Mouse (Mus musculus) lung, adult 2 months (tissue): ENCODE data around the gene Itga6. TPM values are rescaled to one million over a fixed set of nuclear protein-coding genes. Genes with fewer than 3 reads are reported as not detected.

ENCODE experiments used
- DNase-seq: peaks from one replicate; pipeline ENCODE4 v3.0.0; 2022
- H3K4me1 ChIP-seq: fragments of 200-500 bp; 2 replicates; pipeline ENCODE4 v1.6.1; 2011; ENCODE audit warnings: low read length; ENCODE audit not compliant: control insufficient read depth, insufficient read depth
- H3K4me3 ChIP-seq: fragments of 200-500 bp; replicated peaks from 2 replicates; pipeline ENCODE3; 2011; ENCODE audit warnings: low read depth, mild to moderate bottlenecking, control low read depth, low read length; ENCODE audit errors: extremely low read depth
- CTCF ChIP-seq: fragments of 200-500 bp; IDR thresholded peaks from 2 replicates; pipeline ENCODE4 v1.5.1; 2011; ENCODE audit warnings: mild to moderate bottlenecking, low read length, control low read depth; ENCODE audit not compliant: insufficient read depth
- POLR2A ChIP-seq: fragments of 200-500 bp; IDR thresholded peaks from 2 replicates; pipeline ENCODE4 v1.6.1; 2011; ENCODE audit warnings: low read depth, mild to moderate bottlenecking, control low read depth, low read length, borderline replicate concordance; ENCODE audit errors: extremely low read depth
- WGBS: fragments of 180-500 bp; shearing (Covaris S2); methylation state at CpG from one replicate; pipeline ENCODE4 v1.1.7; 2018; 5-methylcytosine and 5-hydroxymethylcytosine counted together
- polyA plus RNA-seq: library from polyadenylated mRNA; depleted of rRNA; stranded (reverse); fragments of >200 nt; gene quantifications from 2 replicates; pipeline ENCODE4 v1.2.3, GENCODE M21; 2012; rRNA removed

Gene Itga6
- polyA plus RNA-seq = 45.2 and 47.3 TPM in 2 replicates

DNA sequence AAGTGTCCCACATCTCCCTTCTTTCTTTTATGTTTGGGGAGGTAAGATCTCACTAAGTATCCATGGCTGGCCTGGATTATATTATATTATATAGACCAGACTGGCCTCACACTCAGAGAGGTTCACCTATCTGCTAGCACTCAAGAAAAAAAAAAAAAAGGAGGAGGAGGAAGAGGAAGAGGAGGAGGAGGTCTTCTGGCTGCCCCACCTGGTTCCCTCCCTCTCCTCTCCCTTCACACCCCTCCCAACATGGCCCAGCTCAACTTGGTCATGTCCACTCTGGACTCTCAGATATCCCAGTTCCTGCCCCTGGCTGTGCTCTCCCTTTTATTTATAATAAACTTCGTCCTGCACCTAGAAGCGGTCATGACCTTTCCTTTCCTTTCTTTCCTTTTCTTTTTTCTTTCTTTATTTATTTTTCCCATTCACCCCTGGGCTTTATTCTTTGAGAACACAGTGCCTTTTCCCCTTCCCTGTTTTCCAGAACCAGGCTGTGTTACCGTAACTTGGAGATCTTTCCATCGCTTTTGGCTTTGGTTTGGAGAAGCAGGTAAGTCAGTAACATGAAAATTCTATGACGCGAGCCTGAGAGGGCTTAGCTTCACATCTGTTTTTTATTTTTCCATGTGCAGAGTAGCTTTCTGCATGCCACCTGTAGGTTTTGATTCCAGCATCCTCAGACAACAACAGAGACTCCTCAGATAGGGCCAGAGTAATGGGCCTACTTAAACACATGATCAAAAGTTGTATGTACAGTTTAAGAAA lies at the start of gene Itga6:
Gene Itga6, plus strand, starts transcription at position 7 of the 765 bp plus-strand sequence.
- 80% methylated on average over 6 of the region's 6 CpGs for WGBS
- no peak for DNase-seq
- Histone ChIP-seq H3K4me3 (no peak within 1 kb of the TSS), H3K4me1 (no peaks in the 10 kb centered on the region; the same call in 1 of the 2 replicates)
- TF ChIP-seq POLR2A (no peak), CTCF (no peak)

DNA sequence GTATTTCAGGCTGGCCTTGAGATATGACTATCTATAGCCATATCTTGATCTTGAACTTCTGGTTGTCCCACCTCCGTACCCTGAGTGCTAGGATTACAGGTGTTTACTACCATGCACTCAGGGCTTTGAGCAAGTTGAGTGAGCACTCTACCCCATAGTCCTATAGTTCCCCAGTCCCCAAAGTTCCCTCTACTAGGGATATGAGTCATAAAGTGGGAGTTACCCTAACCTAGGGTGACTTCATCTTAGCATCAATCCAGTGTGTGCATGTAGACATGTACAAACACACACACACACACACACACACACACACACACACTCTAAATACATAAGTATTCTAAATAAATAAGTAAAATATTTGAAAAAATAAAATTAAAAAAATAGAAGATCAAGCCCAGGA lies 48.6 kb upstream of the Itga6 start:
- no peak for DNase-seq
- Histone ChIP-seq H3K4me1 (peaks cover 5% of the 10 kb centered on the region), H3K4me3 (no peak overlapping the region)
- TF ChIP-seq POLR2A (no peak), CTCF (no peak)
- 78% methylated on average over 1 of the region's 1 CpGs for WGBS

DNA sequence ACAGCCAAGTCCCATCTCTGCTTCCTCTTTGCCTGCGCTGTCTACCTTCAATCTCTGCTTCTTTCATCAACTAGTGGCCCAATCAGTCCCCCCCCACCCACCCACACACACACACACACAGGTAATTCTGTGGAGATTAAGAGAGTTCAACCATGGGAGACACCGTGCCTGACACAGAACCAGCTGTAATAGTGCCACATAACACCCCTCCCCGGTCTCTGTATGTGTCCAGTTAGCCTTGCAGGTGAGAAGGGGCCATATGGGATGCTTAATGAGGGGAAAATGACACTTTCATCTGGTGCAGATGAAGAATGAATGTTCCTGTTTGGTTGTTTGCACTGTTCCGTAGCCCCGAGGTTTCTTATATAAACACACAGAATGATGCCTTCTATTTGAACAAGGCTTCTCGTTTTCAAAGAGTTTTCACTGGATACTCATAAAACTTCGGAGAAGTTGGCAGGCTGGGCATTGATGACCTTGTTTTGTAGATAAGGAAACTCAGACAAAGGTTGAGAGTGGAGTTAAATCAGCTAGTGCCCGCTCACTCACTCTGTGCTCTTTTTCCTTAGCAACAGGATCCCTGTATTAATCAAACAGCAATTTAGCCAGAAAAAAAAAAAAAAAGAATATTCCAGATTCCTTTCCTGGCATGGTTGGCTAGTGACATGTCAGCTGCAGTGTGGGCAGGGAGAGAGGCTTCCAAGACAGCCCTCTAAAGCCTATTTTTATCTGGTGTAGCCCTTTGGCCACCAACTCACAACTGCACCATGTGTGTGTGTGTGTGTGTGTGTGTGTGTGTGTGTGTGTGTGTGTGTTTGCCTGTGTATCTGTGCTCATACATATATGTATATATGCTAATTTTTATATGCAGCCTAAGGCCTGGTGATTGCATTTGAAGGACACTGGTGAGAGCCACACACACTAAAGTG lies 47.7 kb upstream of the Itga6 start:
- peaks cover 5% of the 10 kb centered on the region for H3K4me1 ChIP-seq
- H3K4me3 ChIP-seq = no peak overlapping the region
- no peak for DNase-seq
- WGBS = 43% methylated on average over 8 of the region's 8 CpGs
- TF ChIP-seq POLR2A (no peak), CTCF (no peak)

DNA sequence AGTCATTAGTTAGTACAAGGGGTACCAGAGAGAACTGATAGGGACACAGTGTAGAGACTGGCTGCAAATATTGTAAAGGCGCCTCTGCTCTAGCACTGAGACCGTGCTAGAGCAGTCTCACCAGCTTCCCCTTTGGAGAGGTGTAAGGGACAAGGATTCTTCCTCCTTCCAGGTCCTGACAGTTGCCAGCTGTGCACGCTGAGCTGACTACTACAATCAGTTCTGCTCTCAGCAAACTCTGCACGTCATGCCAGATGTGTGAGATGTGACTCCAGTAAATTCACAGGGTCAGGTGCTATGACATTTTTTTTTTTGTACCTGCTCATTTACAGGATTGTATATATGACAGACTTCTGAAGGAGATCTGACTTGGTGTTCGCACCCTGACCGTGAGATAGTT lies 47.0 kb upstream of the Itga6 start:
- TF ChIP-seq POLR2A (no peak), CTCF (no peak)
- Histone ChIP-seq H3K4me3 (no peak overlapping the region), H3K4me1 (peaks cover 5% of the 10 kb centered on the region)
- WGBS = 86% methylated on average over 6 of the region's 6 CpGs
- DNase-seq = no peak

DNA sequence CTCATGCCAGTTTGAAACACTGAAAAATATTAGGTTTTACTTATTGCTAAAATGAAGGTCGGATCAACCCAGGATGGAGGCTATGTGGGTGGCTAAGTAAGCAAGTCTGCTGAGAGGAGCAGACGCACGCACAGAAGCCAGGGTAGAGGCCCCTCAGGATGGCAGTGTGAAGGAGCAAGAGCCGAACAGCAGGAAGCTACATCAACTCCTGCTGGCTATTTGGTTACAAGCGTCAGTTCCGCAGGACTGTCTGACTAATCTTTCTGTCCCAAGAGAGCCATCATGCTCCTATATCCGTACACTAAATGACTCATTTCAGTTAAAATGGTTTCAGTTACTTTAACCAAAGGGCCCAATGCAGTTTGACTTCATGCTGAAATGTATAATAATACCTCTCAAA lies 46.5 kb upstream of the Itga6 start:
- Histone ChIP-seq H3K4me1 (peaks cover 5% of the 10 kb centered on the region), H3K4me3 (no peak overlapping the region)
- WGBS = 79% methylated on average over 7 of the region's 7 CpGs
- TF ChIP-seq CTCF = no peak
- TF ChIP-seq POLR2A = no peak
- no peak for DNase-seq

DNA sequence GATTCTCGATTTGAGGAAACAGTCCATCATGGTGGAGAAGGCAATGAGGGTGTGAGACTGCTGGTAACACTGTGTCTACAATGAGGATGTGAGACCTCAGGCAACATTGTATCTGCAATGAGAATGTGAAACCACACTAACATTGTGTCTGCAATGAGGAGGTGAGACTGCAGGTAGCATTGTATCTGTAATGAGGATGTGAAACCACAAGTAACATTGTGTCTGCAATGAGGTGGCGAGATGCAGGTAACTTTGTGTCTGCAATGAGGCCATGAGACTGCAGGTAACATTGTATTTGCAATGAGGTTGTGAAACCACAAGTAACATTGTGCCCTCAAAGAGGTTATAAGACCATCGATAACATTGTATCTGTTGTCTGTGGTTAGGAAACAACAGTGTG lies 44.1 kb upstream of the Itga6 start:
- Histone ChIP-seq H3K4me1 (peaks cover 5% of the 10 kb centered on the region), H3K4me3 (no peak overlapping the region)
- no peak for DNase-seq
- WGBS = 85% methylated on average over 3 of the region's 3 CpGs
- no peak for TF ChIP-seq CTCF
- no peak for TF ChIP-seq POLR2A

DNA sequence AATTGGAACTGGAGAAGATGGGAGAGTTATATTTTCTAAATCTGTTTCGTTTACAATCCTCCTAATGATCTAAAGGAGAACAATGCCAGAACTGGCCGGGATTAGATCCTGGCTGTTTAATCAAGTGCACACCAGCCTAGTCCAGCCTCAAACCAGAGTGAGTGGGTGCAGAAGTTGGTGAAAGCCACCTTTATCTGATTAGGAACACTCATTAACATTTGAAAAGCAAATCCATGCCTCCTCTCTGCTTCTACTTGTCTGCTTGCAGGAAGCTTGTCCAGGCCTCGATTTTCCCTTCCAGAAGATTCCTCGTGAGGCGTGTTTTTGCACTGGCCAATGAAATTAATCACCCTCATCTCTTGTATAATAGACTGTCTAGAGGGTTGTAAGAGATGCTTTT lies 41.1 kb upstream of the Itga6 start:
- TF ChIP-seq POLR2A (no peak), CTCF (no peak)
- 77% methylated on average over 5 of the region's 5 CpGs for WGBS
- H3K4me3 ChIP-seq = no peak overlapping the region

DNA sequence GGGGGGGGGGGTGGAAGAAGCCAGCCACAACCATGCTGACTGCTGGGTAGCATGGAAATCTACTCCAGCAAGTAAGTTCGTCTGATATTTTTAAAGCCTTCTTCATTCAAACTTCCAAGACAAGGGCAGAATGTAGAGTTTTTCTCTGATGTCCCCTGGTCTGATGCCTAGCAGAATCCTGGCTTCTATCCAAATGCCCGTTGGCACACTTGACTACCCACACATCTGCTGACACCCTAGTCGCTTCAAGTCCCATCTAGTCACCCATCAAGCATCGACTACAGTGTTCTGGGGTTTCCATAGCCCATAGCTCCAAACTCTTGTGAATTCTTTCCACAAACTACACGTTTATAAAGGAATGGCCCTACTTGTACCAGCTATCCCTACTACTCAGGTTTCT lies 36.5 kb upstream of the Itga6 start:
- WGBS = 72% methylated on average over 5 of the region's 5 CpGs
- TF ChIP-seq CTCF = no peak
- no peak for TF ChIP-seq POLR2A
- Histone ChIP-seq H3K4me3 (no peak overlapping the region), H3K4me1 (no peaks in the 10 kb centered on the region)
- no peak for DNase-seq

More for the DNA sequence above, 41.1 kb upstream of the Itga6 start:
- no peak for DNase-seq
- peaks cover 3% of the 10 kb centered on the region; the same call in 1 of the 2 replicates for H3K4me1 ChIP-seq

DNA sequence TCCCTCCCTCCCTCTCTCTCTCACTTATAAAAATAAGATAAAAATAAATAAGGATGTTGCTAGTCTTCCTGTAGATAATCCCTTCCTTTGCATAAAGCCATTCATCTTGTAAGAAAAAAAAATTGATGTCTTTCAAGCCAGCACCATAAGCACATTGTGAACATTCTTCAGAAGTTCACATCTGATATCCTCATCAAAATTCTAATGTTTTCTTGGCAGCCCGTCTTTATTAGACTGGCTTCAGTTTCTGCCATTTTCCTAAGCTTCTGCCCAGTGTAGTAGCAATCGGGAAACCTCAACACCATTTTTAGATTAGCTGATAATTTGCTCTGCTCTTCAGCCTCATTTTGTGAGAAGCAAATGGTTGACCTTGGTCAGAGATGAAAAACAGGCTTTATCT lies 33.8 kb upstream of the Itga6 start:
- Histone ChIP-seq H3K4me3 (no peak overlapping the region), H3K4me1 (no peaks in the 10 kb centered on the region)
- 43% methylated on average over 2 of the region's 2 CpGs for WGBS
- no peak for DNase-seq
- TF ChIP-seq POLR2A (no peak), CTCF (no peak)

DNA sequence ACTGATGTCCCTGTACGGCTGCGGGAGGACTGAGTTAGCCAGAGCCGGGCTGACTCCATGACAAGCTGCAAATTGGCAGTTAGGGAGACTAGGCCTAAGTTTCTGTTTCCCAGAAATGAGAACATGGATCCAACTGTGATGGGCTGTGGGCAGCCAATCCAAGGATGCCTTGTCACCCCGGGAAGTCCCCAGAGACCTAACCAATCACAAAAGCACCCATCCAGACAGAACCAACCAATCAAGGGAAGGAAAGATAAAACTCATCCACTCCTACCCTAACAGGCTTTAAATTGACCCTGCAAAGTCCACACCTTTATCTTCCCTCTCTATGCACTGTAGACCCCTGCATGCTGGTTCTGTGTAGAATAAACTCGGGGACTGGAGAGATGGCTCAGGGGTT lies 31.0 kb upstream of the Itga6 start:
- Histone ChIP-seq H3K4me3 (no peak overlapping the region), H3K4me1 (no peaks in the 10 kb centered on the region; the same call in 1 of the 2 replicates)
- no peak for DNase-seq
- TF ChIP-seq POLR2A (no peak), CTCF (no peak)
- WGBS = 92% methylated on average over 5 of the region's 5 CpGs

DNA sequence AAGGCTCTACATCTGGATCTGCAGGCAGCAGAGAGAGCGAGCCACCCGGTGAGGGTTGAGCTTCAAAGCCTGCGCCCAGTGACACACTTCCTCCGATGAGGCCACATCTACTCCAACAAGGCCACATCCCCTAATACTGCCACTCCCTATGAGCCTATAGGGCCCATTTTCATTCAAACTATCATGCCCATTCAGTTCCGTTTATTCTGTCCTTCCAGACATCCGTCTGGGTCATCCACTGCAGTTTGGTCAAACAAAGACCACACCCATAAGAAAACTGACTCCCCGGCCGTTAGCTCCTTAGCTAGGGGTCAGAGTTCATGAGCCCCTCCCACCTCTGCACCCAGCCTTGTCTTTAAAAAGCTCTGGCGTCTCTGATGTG lies 26.4 kb upstream of the Itga6 start:
- TF ChIP-seq POLR2A (no peak), CTCF (no peak)

More for the DNA sequence above, 26.4 kb upstream of the Itga6 start:
- no peak for DNase-seq
- no peak overlapping the region for H3K4me3 ChIP-seq
- no peaks in the 10 kb centered on the region; the same call in 1 of the 2 replicates for H3K4me1 ChIP-seq
- 48% methylated on average over 9 of the region's 9 CpGs for WGBS
